Mouse (Mus musculus): ENCODE results near the gene Gm28043.

The Gm28043 gene

GRCm38 (mm10) chr17:29623488-29623887 is 8.8 kb downstream of the Gm28043 start:
- DNase-seq (ENCODE audit: low read depth, low spot score) = no peak

GRCm38 (mm10) chr17:29627285-29627684 is 12.6 kb downstream of the Gm28043 start:
- DNase-seq (ENCODE audit: low read depth, low spot score) = no peak

GRCm38 (mm10) chr17:29628946-29629345 is 14.3 kb downstream of the Gm28043 start:
- no peak for DNase-seq (ENCODE audit: low read depth, low spot score)

- no peak for DNase-seq (ENCODE audit: low read depth, low spot score)
Observed at GRCm38 (mm10) chr17:29629620-29630019, 14.9 kb downstream of the Gm28043 start.

GRCm38 (mm10) chr17:29632312-29632711 is 17.6 kb downstream of the Gm28043 start:
- no peak for DNase-seq (ENCODE audit: low read depth, low spot score)

GRCm38 (mm10) chr17:29635492-29635891 is 20.8 kb downstream of the Gm28043 start:
- DNase-seq (ENCODE audit: low read depth, low spot score) = no peak

GRCm38 (mm10) chr17:29636118-29636517 is 21.4 kb downstream of the Gm28043 start:
- no peak for DNase-seq (ENCODE audit: low read depth, low spot score)

GRCm38 (mm10) chr17:29637377-29637776 is 22.7 kb downstream of the Gm28043 start:
- DNase-seq (ENCODE audit: low read depth, low spot score) = no peak

- no peak for DNase-seq (ENCODE audit: low read depth, low spot score)
Observed at GRCm38 (mm10) chr17:29637895-29638294, 23.2 kb downstream of the Gm28043 start.

GRCm38 (mm10) chr17:29640971-29641370 is 26.3 kb downstream of the Gm28043 start:
- no peak for DNase-seq (ENCODE audit: low read depth, low spot score)

- no peak for DNase-seq (ENCODE audit: low read depth, low spot score)
Observed at GRCm38 (mm10) chr17:29642219-29642618, 27.5 kb downstream of the Gm28043 start.

- no peak for DNase-seq (ENCODE audit: low read depth, low spot score)
Observed at GRCm38 (mm10) chr17:29658249-29658648, 43.6 kb downstream of the Gm28043 start.

GRCm38 (mm10) chr17:29660076-29660761 is 45.5 kb downstream of the Gm28043 start, which contains the start of gene Cmtr1:
Gene Cmtr1 (plus strand): TSS chr17:29660595.
- DNase-seq (ENCODE audit: low read depth, low spot score) = peak; percentile 86

GRCm38 (mm10) chr17:29660762-29661391 is 46.2 kb downstream of the Gm28043 start:
- no peak for DNase-seq (ENCODE audit: low read depth, low spot score)

- DNase-seq (ENCODE audit: low read depth, low spot score) = no peak
Observed at GRCm38 (mm10) chr17:29662145-29662544, 47.5 kb downstream of the Gm28043 start.

GRCm38 (mm10) chr17:29668051-29668986 is 53.6 kb downstream of the Gm28043 start:
- DNase-seq (ENCODE audit: low read depth, low spot score) = peak; percentile 22

GRCm38 (mm10) chr17:29669030-29669429 is 54.4 kb downstream of the Gm28043 start:
- DNase-seq (ENCODE audit: low read depth, low spot score) = no peak

GRCm38 (mm10) chr17:29669936-29670335 is 55.3 kb downstream of the Gm28043 start:
- DNase-seq (ENCODE audit: low read depth, low spot score) = no peak

- no peak for DNase-seq (ENCODE audit: low read depth, low spot score)
Observed at GRCm38 (mm10) chr17:29671021-29671420, 56.3 kb downstream of the Gm28043 start.

- DNase-seq (ENCODE audit: low read depth, low spot score) = no peak
Observed at GRCm38 (mm10) chr17:29673325-29673724, 58.6 kb downstream of the Gm28043 start.

GRCm38 (mm10) chr17:29678526-29678925 is 63.9 kb downstream of the Gm28043 start:
- DNase-seq (ENCODE audit: low read depth, low spot score) = peak; percentile 53

Measured in retina, adult 2 months (tissue).